Mouse (Mus musculus) urinary bladder, postnatal 14 days (tissue): ENCODE data around the gene Smg7.

Source experiments
- DNase-seq: peaks from one replicate; pipeline ENCODE4 v3.0.0; 2021; ENCODE audit warnings: low spot score

Smg7 gene

DNA sequence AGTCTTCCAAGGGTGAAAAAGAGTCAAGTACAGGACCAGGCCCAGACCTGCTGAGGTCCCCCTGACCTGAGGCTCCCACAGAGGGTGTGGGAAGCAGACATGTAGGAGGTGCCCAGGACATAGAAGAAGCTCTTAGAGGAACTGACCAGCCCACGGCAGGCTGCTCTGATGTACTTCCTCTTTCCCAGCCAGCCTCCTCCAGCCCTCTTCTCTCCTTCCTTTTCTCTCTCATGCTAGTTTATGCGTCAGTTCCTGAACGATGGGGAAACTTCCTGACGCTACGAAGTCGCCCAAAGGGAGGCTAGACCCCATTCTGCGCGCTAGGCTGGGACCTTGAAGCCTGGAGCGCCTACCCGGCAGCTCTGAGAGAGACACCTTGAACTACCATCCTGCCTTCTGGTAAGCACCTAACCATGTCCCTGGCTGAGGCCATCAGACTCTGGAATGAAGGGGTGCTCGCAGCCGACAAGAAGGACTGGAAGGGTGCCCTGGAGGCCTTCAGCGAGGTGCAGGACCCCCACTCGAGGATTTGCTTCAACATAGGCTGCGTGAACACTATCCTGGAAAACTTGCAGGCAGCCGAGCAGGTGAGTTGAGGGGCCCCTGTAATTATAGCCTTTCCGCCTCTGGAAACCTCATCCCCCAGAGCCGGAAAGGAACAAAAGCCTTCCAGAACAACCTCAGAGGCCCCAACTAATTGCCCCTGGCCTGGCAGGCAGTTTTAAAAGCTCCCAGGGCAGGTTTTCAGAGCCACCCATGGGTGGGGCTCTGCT, 94.6 kb downstream of the Smg7 start:
- no peak for DNase-seq

DNA sequence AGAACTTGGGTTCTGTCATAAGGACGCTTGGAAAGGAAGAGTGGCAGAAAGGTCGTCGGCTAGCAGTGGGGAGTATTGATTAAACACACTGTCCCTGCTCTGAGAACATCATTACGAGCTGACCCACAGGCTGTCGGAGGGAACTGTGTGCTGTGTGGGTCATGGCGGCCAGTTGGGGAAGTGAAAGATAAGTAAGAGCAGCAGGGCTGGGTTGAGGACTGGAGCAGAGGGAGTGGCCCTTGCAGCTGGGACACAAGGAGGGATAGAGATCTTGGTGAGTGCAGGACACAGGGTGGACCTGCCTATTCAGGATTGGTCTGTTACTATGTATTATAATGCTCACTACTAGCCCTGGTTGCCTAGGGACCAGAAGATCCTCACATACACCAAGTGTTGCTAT, 97.5 kb downstream of the Smg7 start:
- no peak for DNase-seq

DNA sequence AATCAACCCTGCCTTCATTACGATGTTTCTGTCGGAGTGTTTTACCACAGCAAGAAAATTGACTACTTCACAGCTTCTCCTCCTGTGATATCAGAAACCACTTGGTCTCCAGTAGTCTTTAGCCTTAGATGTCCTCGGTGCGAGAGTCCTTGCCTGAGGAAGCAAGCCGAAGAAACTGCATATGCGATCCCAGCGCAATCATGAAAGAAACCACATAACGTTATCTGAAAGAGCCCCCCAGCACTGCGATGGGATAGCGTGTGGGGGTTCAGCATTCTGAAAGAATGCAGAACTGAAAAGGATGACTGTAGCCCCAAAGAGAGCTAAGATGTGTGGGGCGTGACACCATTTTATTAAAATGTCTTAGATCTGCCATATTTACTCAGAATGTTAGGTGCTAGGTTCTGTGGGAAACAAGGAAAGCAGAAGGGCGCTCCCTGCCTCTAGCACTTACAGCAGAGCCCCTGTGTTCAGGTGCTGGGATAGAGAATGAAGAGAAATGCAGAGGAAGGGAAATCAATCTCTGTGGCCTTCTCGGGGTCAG, 101.7 kb downstream of the Smg7 start:
- no peak for DNase-seq

DNA sequence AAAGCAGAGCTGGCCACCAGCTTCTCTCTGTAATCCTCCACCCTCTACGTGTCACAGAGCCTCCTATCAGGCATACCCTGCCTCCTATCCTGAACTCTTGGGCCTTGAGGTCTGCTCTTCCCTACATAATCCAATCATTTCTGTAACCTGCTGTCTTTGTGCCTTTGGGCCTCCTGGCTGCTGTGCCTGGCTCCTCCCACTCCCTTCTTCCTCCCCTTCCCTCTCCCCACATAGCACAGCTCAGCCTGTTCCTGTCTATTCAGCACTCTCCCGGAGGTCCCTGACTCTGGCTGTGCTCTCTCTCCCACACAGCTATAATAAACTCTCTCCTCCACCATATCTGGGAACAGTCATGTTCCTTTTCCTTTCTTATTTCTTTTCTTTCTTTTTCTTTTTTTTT, 102.5 kb downstream of the Smg7 start, which contains the start of gene Ncf2:
Gene Ncf2 (plus strand): TSS at position 298 of the 400 bp plus-strand sequence.
- no peak for DNase-seq

DNA sequence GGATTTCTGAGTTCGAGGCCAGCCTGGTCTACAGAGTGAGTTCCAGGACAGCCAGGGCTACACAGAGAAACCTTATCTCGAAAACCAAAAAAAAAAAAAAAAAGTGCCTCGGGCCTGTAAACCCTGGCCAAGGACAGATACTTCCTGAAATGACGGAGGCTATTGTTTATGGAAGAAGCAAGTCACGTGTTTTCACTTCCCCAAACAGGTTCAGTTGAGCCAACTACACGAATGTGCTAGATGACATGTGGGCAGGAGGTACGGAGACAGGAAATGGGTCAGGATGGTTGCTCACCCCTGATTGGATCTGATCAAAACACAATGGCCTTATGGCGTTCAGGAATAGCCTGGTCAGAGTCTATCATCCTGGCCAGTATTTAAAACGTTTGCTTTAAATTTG, 104.3 kb downstream of the Smg7 start:
- DNase-seq = no peak

DNA sequence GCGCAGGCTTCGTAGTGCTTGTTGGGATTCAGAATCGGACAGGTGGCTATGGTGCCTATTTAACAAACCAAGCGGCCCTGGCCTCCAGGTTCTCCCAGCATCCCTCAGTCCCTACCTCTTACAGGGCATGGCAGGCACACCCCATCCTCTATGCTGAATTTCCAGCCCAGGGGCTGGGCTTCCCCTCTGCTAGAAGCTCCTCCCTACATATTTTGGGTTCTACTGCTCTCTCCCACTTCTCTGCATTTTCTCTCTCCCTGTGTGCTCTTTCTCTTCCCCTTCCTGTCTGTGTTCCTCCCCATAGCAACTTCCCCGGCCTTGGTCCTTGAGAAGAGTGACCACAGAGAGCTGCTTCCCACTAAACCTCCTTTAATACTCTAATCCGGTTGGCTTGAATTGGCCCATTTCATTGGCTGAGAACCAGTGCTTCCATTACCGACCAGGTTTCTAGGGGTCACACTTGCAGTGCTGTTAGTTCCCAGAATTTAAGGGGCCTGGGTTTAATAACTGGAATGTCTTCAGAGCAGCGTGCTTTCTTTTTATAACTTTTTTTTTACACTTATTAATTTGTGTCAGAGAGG, 105.7 kb downstream of the Smg7 start:
- DNase-seq = no peak

DNA sequence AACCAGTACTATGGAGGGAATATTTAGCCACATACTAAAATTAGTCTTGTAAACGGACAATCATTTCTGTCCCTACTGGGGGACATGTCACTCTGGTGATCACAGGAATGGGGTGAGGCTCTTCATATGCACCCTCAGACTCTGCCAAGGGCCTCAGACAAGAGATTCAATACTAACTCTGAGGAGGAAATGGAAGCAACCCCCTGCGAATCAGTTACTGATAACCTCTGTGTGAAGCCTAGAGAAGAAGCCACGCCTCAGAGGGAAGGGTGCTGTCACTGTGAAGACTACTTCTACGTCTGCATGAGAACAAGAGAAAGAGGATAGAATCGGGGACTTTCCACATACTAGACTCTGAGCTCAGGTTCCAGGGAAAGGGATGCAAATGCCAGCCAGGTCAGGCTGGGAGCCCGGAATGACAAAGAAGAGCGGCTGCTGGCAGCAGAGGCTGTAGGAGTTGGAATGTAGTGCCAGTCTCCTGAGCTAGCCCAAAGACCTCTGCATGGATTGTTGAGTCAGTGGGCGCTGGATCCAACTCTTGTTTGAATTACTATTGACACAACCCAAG, 106.7 kb downstream of the Smg7 start:
- no peak for DNase-seq

DNA sequence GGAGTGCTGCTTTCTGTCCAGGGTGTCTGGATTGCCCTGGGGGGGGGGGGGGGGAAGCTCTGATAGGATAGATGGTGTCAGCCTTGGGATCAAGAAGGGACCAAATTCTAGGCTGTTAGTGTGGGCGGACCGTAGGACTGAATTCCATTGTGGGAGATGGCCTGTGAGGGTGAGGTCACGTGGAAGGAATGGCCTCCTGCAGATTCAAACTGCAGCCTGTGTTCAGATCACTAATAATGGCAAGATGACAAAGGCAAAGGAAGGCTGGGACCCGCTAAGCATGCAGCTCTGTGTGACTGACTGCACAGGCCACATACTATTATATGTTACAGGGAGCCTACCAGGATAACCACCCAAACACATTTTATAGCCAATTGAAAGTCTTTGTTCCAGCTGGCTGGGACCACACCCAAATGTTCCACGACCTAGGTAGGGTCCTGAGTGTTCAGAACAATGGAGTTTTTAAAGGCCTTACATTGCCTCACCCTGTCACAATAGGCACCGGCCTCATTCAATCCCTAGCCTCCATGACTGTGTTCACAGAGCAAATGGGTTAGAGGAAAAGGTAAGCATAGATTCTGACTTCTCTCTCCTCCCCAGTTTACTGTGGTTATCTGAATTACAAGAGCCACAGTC, 108.8 kb downstream of the Smg7 start:
- no peak for DNase-seq

DNA sequence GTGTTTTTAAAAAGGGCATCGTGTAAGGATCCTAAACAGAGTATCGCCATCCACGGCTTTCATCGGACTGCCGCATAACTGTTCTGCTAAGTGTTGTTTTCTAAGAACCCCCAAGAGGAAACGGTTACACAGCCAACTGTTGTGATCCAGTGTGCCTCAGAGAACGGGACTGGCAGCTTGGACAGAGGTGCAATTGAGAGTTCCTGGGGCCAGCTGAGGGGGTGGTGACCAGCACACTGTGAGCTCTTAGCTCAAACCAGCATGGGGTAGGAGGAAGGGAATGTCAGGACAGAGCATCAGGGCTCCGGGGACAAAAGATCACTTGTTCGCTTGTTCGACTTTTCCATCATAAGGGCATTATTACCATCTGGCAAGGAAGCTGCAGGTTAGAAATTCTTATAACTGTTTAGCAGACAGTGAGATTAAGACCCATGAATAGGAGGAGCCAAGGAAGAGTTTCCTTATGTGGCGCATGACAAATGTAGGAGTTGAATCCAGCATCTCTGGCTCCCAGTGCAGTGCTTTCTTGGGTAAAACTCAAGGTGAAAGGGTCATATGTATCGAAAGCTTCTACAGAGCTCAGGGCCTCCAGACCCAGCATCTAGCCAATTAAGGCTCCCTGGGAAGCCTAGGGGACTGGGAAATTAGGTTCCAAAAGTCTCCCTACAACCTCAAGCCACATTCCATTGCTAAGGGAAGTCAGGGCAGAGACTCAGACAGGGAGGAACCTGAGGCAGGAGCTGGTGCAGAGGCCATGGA, 109.5 kb downstream of the Smg7 start:
- no peak for DNase-seq

DNA sequence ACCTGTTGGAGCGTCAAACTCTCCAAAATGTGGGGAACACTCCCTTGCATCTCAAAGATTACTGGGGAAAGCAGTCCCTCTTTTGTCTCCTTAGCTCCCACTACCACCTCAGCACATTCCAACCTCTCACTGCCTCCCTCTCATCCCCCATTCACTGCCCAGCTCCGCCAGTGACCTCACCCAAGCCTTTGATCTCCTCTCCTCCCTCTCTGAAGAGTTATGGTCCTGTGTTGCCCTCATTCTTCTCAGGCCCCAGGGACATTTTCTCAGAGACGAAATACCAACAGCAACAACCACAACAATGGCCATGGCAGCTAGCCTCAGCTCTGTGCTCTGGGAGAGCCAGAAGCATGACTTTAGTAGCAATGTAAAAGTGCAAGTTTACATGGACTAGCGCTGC, 111.2 kb downstream of the Smg7 start:
- no peak for DNase-seq

DNA sequence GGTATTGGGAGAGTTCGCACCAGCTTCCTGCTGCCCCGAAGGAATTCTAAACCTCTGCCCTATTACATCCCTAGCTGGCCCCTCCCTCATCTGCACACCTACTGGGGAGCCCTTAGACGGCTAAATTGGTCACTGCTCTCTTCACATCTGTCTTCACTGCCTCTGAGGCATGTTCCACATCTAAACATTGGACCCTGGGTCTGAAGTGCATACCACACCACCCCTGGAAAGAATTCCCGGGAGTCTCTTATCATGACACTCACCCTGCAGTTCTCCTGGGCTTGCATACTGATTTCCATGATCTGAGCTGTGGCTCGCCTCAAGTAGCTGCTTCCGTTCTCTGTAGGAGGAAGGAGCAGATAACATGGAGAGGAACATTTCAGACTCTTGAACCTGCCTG, 111.6 kb downstream of the Smg7 start:
- no peak for DNase-seq

DNA sequence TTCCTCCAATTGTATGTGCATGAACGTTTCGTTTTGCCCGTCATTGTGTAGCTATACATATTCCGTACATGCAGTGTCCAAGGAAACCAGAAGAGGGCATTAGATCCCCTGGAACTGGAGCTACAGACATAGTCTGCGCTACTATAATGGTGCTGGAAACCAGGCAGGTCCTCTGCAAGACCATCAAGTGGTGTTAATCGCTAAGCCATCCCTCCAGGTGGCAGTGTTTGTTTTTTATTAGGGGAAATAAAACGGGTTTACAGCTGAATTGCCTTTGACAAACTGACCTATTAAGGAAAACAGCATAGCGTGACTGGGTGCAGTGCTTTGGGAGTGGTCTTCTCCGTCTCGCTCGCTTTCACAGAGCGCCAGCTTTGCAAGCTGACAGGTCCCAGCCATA, 112.2 kb downstream of the Smg7 start:
- DNase-seq = peak; percentile 55

DNA sequence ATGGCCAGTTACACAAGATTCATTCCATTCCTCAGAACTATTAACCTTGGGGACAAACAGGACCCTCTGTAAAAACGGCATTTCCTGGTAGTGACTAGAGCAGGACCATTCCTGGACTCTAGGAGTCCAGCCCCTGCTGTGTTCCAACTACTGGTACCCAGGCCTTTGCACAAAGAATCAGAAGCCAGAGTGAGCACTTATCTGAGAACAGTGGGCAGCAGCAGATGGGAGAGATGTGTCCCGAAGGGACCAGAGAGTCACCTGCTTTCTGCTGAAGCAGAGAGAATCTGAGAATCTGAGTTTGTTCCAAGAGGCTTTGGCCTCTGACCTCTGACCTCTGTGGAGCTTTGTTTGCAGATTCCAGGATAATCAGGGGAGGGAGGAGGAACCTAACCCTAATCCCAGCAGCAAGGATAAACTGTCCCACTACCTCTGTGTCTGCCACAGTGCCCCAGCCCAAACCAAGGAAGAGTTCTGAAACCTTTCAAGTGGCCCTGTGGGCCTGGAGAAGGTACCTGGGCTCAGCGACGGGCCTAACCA, 114.3 kb downstream of the Smg7 start:
- DNase-seq = no peak
